Mouse (Mus musculus) CH12.LX (cell line): ENCODE data around the gene Spata48. TPM values are rescaled to one million over a fixed set of nuclear protein-coding genes. Genes with fewer than 3 reads are reported as not detected.

ENCODE experiments used
- DNase-seq: peaks from one replicate; pipeline ENCODE4 v3.0.0-alpha.2; 2013; ENCODE audit errors: extremely low read depth
- H3K27ac ChIP-seq: 2 replicates; pipeline ENCODE4 v1.5.1; 2012; ENCODE audit warnings: low read depth, mild to moderate bottlenecking, control low read depth, moderate library complexity; ENCODE audit not compliant: insufficient read depth
- H3K27me3 ChIP-seq: replicated peaks from 2 replicates; pipeline ENCODE3; 2012; ENCODE audit warnings: inconsistent platforms
- H3K36me3 ChIP-seq, 2 experiments: replicated peaks in 1 of 2; 2 replicates each; pipeline versions ENCODE3 to v1.6.1; 2012; ENCODE audit warnings: inconsistent platforms in 1 of 2, low read length in 1 of 2, mild to moderate bottlenecking in 1 of 2, mixed read lengths in 1 of 2, moderate library complexity in 1 of 2; ENCODE audit not compliant: control insufficient read depth in 1 of 2, insufficient read depth in 1 of 2
- H3K4me1 ChIP-seq, 2 experiments: 2 replicates each; pipeline ENCODE4 v1.6.1; 2012; ENCODE audit warnings: inconsistent platforms in 1 of 2, moderate library complexity in 1 of 2; ENCODE audit not compliant: insufficient read depth in 2 of 2, control insufficient read depth in 1 of 2
- H3K4me2 ChIP-seq: 2 replicates; pipeline ENCODE4 v1.6.1; 2012; ENCODE audit warnings: low read depth, mild to moderate bottlenecking, control low read depth; ENCODE audit not compliant: poor library complexity, insufficient read depth, severe bottlenecking
- H3K4me3 ChIP-seq, 3 experiments: fragments of 150-350 bp in 1 of 3; sonication (generic) in 1 of 3; replicated peaks in 1 of 3; 2 replicates each; pipeline versions ENCODE3 to v1.5.1; 2011 to 2012; ENCODE audit warnings: low read depth in 2 of 3, low read length in 2 of 3, mild to moderate bottlenecking in 2 of 3, moderate library complexity in 2 of 3, control low read depth in 1 of 3, improper control_type of control experiment in 1 of 3, inconsistent platforms in 1 of 3, mixed read lengths in 1 of 3; ENCODE audit not compliant: poor library complexity in 1 of 3
- H3K79me2 ChIP-seq: replicated peaks from 2 replicates; pipeline ENCODE4 v1.6.1; 2012; ENCODE audit warnings: mild to moderate bottlenecking, moderate library complexity; ENCODE audit not compliant: control insufficient read depth, poor library complexity, insufficient read depth, severe bottlenecking; ENCODE audit errors: extremely low read depth
- H3K9ac ChIP-seq: 2 replicates; pipeline ENCODE4 v1.6.1; 2012; ENCODE audit warnings: low read depth, mild to moderate bottlenecking, control low read depth, moderate library complexity; ENCODE audit not compliant: insufficient read depth
- H3K9me3 ChIP-seq: replicated peaks from 2 replicates; pipeline ENCODE3; 2012; ENCODE audit warnings: low read length, inconsistent platforms, mixed read lengths
- BHLHE40 ChIP-seq: IDR thresholded peaks from 2 replicates; pipeline ENCODE4 v1.6.1; 2011; ENCODE audit warnings: mild to moderate bottlenecking, low read depth, low read length, improper control_type of control experiment
- CHD1 ChIP-seq: IDR thresholded peaks from 2 replicates; pipeline ENCODE4 v1.6.1; 2012; ENCODE audit warnings: low read depth, low read length, improper control_type of control experiment, inconsistent platforms
- CHD2 ChIP-seq: IDR thresholded peaks from 2 replicates; pipeline ENCODE4 v1.6.1; 2011; ENCODE audit warnings: low read length, improper control_type of control experiment
- CTCF ChIP-seq, 2 experiments: IDR thresholded peaks in 1 of 2; conservative IDR thresholded peaks in 1 of 2; 2 replicates each; pipeline ENCODE4 v1.5.1; 2011 to 2012; ENCODE audit warnings: low read depth in 2 of 2, low read length in 2 of 2, improper control_type of control experiment in 1 of 2, inconsistent platforms in 1 of 2, mild to moderate bottlenecking in 1 of 2, moderate library complexity in 1 of 2
- E2F4 ChIP-seq: IDR thresholded peaks from 2 replicates; pipeline ENCODE4 v1.6.1; 2011; ENCODE audit warnings: low read depth, low read length, improper control_type of control experiment; ENCODE audit not compliant: insufficient replicate concordance
- ELF1 ChIP-seq: IDR thresholded peaks from 2 replicates; pipeline ENCODE4 v1.6.1; 2014; ENCODE audit warnings: low read depth, mild to moderate bottlenecking, inconsistent platforms, low read length, improper control_type of control experiment
- EP300 ChIP-seq: IDR thresholded peaks from 2 replicates; pipeline ENCODE4 v1.6.1; 2011; ENCODE audit warnings: low read length, improper control_type of control experiment
- ETS1 ChIP-seq: conservative IDR thresholded peaks from 2 replicates; pipeline ENCODE4 v1.6.1; 2012; ENCODE audit warnings: low read depth, mild to moderate bottlenecking, inconsistent platforms, low read length, improper control_type of control experiment, moderate library complexity
- GABPA ChIP-seq: IDR thresholded peaks from 2 replicates; pipeline ENCODE4 v1.6.1; 2012; ENCODE audit warnings: low read depth, low read length, improper control_type of control experiment, inconsistent platforms; ENCODE audit not compliant: insufficient replicate concordance
- HCFC1 ChIP-seq: IDR thresholded peaks from 2 replicates; pipeline ENCODE4 v1.6.1; 2012; ENCODE audit warnings: low read depth, mild to moderate bottlenecking, inconsistent platforms, low read length, improper control_type of control experiment
- JUN ChIP-seq: IDR thresholded peaks from 2 replicates; pipeline ENCODE4 v1.6.1; 2011; ENCODE audit warnings: low read depth, mild to moderate bottlenecking, low read length, improper control_type of control experiment, moderate library complexity; ENCODE audit not compliant: insufficient read depth
- JUND ChIP-seq: conservative IDR thresholded peaks from 2 replicates; pipeline ENCODE4 v1.6.1; 2011; ENCODE audit warnings: low read depth, low read length, improper control_type of control experiment
- MAFK ChIP-seq: IDR thresholded peaks from 2 replicates; pipeline ENCODE4 v1.6.1; 2011; ENCODE audit warnings: low read length, improper control_type of control experiment; ENCODE audit not compliant: insufficient replicate concordance
- MAX ChIP-seq: IDR thresholded peaks from 2 replicates; pipeline ENCODE4 v1.6.1; 2011; ENCODE audit warnings: low read length, improper control_type of control experiment
- MAZ ChIP-seq: IDR thresholded peaks from 2 replicates; pipeline ENCODE4 v1.6.1; 2012; ENCODE audit warnings: low read depth, mild to moderate bottlenecking, inconsistent platforms, low read length, improper control_type of control experiment, moderate library complexity
- MEF2A ChIP-seq: IDR thresholded peaks from 2 replicates; pipeline ENCODE4 v1.6.1; 2014; ENCODE audit warnings: low read depth, mild to moderate bottlenecking, inconsistent platforms, low read length, improper control_type of control experiment, borderline replicate concordance
- MYC ChIP-seq: IDR thresholded peaks from 2 replicates; pipeline ENCODE4 v1.6.1; 2011; ENCODE audit warnings: low read depth, mild to moderate bottlenecking, improper control_type of control experiment, low read length
- NRF1 ChIP-seq: IDR thresholded peaks from 2 replicates; pipeline ENCODE4 v1.6.1; 2014; ENCODE audit warnings: low read depth, mild to moderate bottlenecking, inconsistent platforms, low read length, improper control_type of control experiment, moderate library complexity
- PAX5 ChIP-seq: IDR thresholded peaks from 2 replicates; pipeline ENCODE4 v1.6.1; 2012; ENCODE audit warnings: low read length, inconsistent platforms, mixed read lengths
- POLR2AphosphoS2 ChIP-seq: IDR thresholded peaks from 2 replicates; pipeline ENCODE4 v1.6.1; 2011; ENCODE audit warnings: low read depth, low read length, improper control_type of control experiment
- RAD21 ChIP-seq: IDR thresholded peaks from 2 replicates; pipeline ENCODE4 v1.6.1; 2011; ENCODE audit warnings: low read depth, mild to moderate bottlenecking, low read length, improper control_type of control experiment, moderate library complexity
- RCOR1 ChIP-seq: conservative IDR thresholded peaks from 2 replicates; pipeline ENCODE4 v1.6.1; 2012; ENCODE audit warnings: low read depth, mild to moderate bottlenecking, inconsistent platforms, low read length, improper control_type of control experiment
- SIN3A ChIP-seq: IDR thresholded peaks from 2 replicates; pipeline ENCODE4 v1.6.1; 2012; ENCODE audit warnings: low read length, improper control_type of control experiment, inconsistent platforms
- SMC3 ChIP-seq: IDR thresholded peaks from 2 replicates; pipeline ENCODE4 v1.6.1; 2011; ENCODE audit warnings: low read depth, low read length, improper control_type of control experiment
- TCF12 ChIP-seq: IDR thresholded peaks from 2 replicates; pipeline ENCODE4 v1.6.1; 2014; ENCODE audit warnings: low read depth, mild to moderate bottlenecking, inconsistent platforms, low read length, improper control_type of control experiment
- UBTF ChIP-seq: IDR thresholded peaks from 2 replicates; pipeline ENCODE4 v1.6.1; 2012; ENCODE audit warnings: low read depth, mild to moderate bottlenecking, inconsistent platforms, low read length, improper control_type of control experiment, moderate library complexity
- USF1 ChIP-seq: IDR thresholded peaks from 2 replicates; pipeline ENCODE4 v1.6.1; 2014; ENCODE audit warnings: low read depth, mild to moderate bottlenecking, inconsistent platforms, low read length, improper control_type of control experiment
- USF2 ChIP-seq: conservative IDR thresholded peaks from 2 replicates; pipeline ENCODE4 v1.6.1; 2011; ENCODE audit warnings: low read depth, low read length, improper control_type of control experiment
- ZC3H11A ChIP-seq: IDR thresholded peaks from 2 replicates; pipeline ENCODE4 v1.6.1; 2012; ENCODE audit warnings: low read depth, mild to moderate bottlenecking, inconsistent platforms, low read length, improper control_type of control experiment
- ZKSCAN1 ChIP-seq: IDR thresholded peaks from 2 replicates; pipeline ENCODE4 v1.6.1; 2012; ENCODE audit warnings: low read depth, inconsistent platforms, low read length, improper control_type of control experiment, borderline replicate concordance
- ZMIZ1 ChIP-seq: IDR thresholded peaks from 2 replicates; pipeline ENCODE4 v1.6.1; 2012; ENCODE audit warnings: low read depth, mild to moderate bottlenecking, inconsistent platforms, low read length, improper control_type of control experiment
- ZNF384 ChIP-seq: IDR thresholded peaks from 2 replicates; pipeline ENCODE4 v1.6.1; 2012; ENCODE audit warnings: low read depth, low read length, improper control_type of control experiment, inconsistent platforms
- dilution Hi-C: fragments of 300-500 bp; cut with MboI; formaldehyde crosslinking; loops from 2 replicates; pipeline ENCODE4 v1.14.3; 2020; ENCODE audit warnings: low sequenced_read_pairs; ENCODE audit not compliant: extremely low pct_unique_long_range_greater_than_20kb, extremely low pct_ligation_motif_present
- in situ Hi-C: fragments of 300-500 bp; cut with MboI; formaldehyde crosslinking; loops from 3 replicates; pipeline ENCODE4 v1.14.3; 2019; ENCODE audit warnings: low sequenced_read_pairs, low pct_ligation_motif_present, low pct_unique_long_range_greater_than_20kb, mixed read lengths
- polyA plus RNA-seq: library from polyadenylated mRNA; unstranded; fragments of >175 nt; gene quantifications from 2 replicates; pipeline ENCODE4 v1.2.1, GENCODE M21; 2012; ENCODE audit warnings: low read depth; ENCODE audit not compliant: insufficient read length
- total RNA-seq, 2 experiments: library from RNA; depleted of rRNA; stranded (reverse); fragments of 300-350 nt in 1 of 2; fragments of >200 nt in 1 of 2; gene quantifications; 2 replicates each; pipeline ENCODE4 v1.2.3; 2012 to 2014

Spata48 gene
- total and polyA plus RNA-seq, 3 experiments, result 0.42 to 0.51 (median 0.44) TPM

DNA sequence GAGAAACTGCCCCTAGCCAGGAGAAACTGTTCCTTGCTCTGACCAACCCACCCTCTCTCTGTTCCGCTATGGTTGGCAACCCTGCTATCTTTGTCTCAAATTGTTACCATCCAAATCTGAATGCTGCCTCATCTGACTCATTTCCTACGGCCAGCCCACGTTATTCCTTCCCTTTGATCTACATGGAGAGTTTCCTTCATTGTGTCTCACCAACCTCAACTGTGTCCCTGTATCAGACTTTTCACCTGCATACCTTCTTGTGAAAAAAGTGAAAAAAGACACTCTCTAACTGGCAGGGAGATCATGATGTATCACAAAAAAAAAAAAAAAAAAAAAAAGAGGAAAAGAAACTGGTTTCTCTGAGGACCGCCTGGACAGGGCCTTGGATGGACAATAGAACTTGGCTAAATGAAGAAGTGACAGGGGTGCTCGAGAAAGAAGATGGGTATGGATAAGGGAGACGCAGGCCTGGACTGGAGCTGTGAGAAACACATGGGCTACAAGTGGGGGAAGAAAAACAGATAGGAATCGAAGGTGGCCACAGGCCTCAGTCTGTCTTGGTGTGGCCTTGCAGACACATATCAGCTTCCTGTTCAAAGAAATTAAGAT is 85.1 kb downstream of the Spata48 start (continued):
- TF ChIP-seq ELF1 (no peak), ZC3H11A (no peak), CTCF (conservative IDR thresholded peaks at IDR 0.05 in 1 of 2, IDR thresholded peaks at IDR 0.05 in 1 of 2; ENCODE audit: low read depth in 2 of 2, low read length in 2 of 2) (no peak), SIN3A (0 out of 2 replicates have a peak, but pooled peaks have one; percentile 41), RAD21 (no peak), CHD1 (no peak), GABPA (no peak), ZNF384 (peak; percentile 95), JUN (no peak), BHLHE40 (no peak)

DNA sequence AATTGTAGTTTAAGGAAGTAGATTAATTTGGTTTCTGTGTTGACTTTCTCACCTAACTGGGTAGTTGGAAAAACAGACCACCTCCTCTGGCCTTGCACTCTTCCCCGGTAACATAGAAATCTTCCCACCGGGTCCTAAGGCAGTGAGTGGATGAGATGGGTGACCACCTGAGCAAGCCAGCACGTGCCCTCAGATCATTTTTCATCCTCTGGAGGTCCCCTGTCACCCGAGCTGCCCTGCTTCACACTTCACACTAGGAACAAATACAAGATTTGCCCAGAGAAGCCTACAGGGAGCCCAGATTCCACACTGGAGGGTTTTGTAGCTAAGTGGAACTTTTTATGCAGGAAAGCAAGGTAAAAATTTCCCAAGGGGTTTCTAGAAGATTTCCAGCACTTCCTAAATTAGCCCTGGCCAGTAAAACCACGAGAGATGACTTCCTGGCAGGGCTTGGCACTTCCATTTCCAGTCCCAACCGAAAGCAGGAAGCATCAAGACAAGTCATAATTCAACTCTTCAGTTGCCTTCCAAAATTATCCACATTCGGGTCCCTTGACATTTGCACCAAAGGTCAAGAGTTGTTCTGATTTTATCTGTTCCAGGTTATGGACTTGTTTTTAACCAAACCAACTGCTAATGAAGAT is 85.8 kb downstream of the Spata48 start:
- peak overlapping the region; percentile 18 for H3K9ac ChIP-seq
- H3K9me3 ChIP-seq, result no peaks in the 10 kb centered on the region
- peaks cover 29 to 53% of the 10 kb centered on the region in 2 experiments for H3K4me1 ChIP-seq
- H3K4me2 ChIP-seq, result peak overlapping the region; percentile 33; the same call in 1 of the 2 replicates
- no peaks in the 10 kb centered on the region for H3K27me3 ChIP-seq
- H3K27ac ChIP-seq, result peak overlapping the region; percentile 23; the same call in 1 of the 2 replicates
- no peak for DNase-seq
- no peaks in the 10 kb centered on the region for H3K79me2 ChIP-seq
- no peaks in the 10 kb centered on the region for H3K36me3 ChIP-seq
- no peak overlapping the region for H3K4me3 ChIP-seq
- dilution Hi-C loops (no loop called here), in situ Hi-C loops (loop anchor here (5.0 to 10.0 kb wide), 2 partner anchors 40 to 397 kb away; no protein-coding TSS in a partner anchor)
- no peak for TF ChIP-seq SMC3
- TF ChIP-seq JUND, result 0 out of 2 replicates have a peak, but pooled peaks have one; percentile 28
- TF ChIP-seq PAX5, result no peak
- TF ChIP-seq USF1, result no peak
- TF ChIP-seq ZMIZ1, result no peak
- peak; percentile 95 for TF ChIP-seq BHLHE40
- no peak for TF ChIP-seq ZKSCAN1
- no peak for TF ChIP-seq ZC3H11A
- peak; percentile 85 for TF ChIP-seq MEF2A
- 0 out of 2 replicates have a peak, but pooled peaks have one; percentile 22 for TF ChIP-seq MYC
- TF ChIP-seq MAZ, result no peak
- TF ChIP-seq CTCF (conservative IDR thresholded peaks at IDR 0.05 in 1 of 2, IDR thresholded peaks at IDR 0.05 in 1 of 2; ENCODE audit: low read depth in 2 of 2, low read length in 2 of 2), result no peak
- no peak for TF ChIP-seq E2F4
- TF ChIP-seq POLR2AphosphoS2, result no peak
- TF ChIP-seq SIN3A, result no peak; the same call in 1 of the 2 replicates
- no peak for TF ChIP-seq GABPA
- TF ChIP-seq RAD21, result no peak
- TF ChIP-seq EP300, result peak; percentile 76
- no peak for TF ChIP-seq USF2
- no peak for TF ChIP-seq RCOR1
- no peak for TF ChIP-seq UBTF
- TF ChIP-seq CHD1, result no peak
- TF ChIP-seq ELF1, result no peak
- TF ChIP-seq CHD2, result 0 out of 2 replicates have a peak, but pooled peaks have one; percentile 30
- TF ChIP-seq MAX, result peak; percentile 31; the same call in 1 of the 2 replicates
- no peak for TF ChIP-seq HCFC1
- no peak for TF ChIP-seq NRF1
- peak; percentile 34; the same call in 1 of the 2 replicates for TF ChIP-seq JUN
- TF ChIP-seq MAFK, result 0 out of 2 replicates have a peak, but pooled peaks have one; percentile 46
- peak; percentile 36; the same call in 1 of the 2 replicates for TF ChIP-seq ETS1
- no peak for TF ChIP-seq TCF12
